Mouse (Mus musculus): ENCODE data around the gene Pqlc3. TPM values are rescaled to one million over a fixed set of nuclear protein-coding genes. Genes with fewer than 3 reads are reported as not detected.

The Pqlc3 gene
- 1.9 and 2.9 TPM in 2 replicates for polyA plus RNA-seq (2012; rRNA removed)

DNA sequence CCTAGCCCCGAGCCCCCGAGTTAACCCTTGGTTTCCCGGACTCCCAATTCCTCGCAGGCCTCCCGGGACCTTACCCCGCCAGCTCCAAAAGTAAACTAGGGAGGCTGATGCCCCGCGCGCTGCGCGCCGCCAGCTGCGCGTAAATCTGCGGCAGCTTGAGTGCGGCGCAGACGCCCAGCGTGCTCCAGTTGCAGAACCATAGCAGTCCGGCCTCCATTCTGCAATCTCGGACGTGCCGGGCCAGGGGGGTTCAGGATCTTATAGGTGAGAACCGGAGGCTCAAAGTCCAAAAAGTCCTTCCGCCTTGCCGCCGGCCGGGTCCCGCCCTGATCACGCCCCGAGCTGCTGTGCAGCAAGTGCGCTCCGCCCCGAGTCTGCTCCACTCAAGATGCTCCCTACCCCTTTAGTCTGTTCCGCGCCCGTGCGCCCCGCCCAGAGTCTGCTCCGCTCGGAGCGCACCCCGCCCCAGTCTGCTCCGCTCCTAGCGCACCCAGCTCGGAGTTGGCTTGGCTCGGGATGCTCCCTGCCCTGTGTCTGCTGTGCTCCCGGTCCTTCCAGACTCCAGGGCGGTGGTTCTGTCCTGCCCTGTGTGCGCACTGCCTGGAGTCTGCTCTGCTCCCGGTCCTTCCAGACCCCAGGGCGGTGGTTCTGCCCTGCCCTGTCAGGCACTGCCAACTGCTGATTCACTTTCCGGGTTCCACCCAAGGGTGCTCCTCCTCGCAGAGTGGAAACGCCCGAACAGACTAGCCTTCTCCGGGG lies at the start of gene Pqlc3:
Gene Pqlc3 (minus strand): TSS at position 670 of the 759 bp plus-strand sequence.
- Histone ChIP-seq H3K4me3 (ENCODE audit: insufficient read depth, low read length) (peak within 1 kb of the TSS; percentile 46), H3K4me1 (ENCODE audit: control insufficient read depth, insufficient read depth, low read length) (no peaks in the 10 kb centered on the region), H3K27ac (ENCODE audit: insufficient read depth, low read length) (no peak within 1 kb of the TSS)
- TF ChIP-seq POLR2A (IDR thresholded peaks at IDR 0.05; ENCODE audit: extremely low read depth, insufficient read depth, low read length) (no peak; the same call in 1 of the 2 replicates), CTCF (IDR thresholded peaks at IDR 0.05; ENCODE audit: extremely low read depth, insufficient read depth, low read length) (no peak)

- H3K27ac ChIP-seq (ENCODE audit: insufficient read depth, low read length), result no peak overlapping the region
- no peak overlapping the region for H3K4me3 ChIP-seq (ENCODE audit: insufficient read depth, low read length)
- peaks cover 8% of the 10 kb centered on the region for H3K4me1 ChIP-seq (ENCODE audit: control insufficient read depth, insufficient read depth, low read length)
- TF ChIP-seq CTCF (IDR thresholded peaks at IDR 0.05; ENCODE audit: extremely low read depth, insufficient read depth, low read length) (no peak), POLR2A (IDR thresholded peaks at IDR 0.05; ENCODE audit: extremely low read depth, insufficient read depth, low read length) (no peak)
Measured at GRCm38 (mm10) chr12:17049796-17050195, 49.6 kb upstream of the Pqlc3 start.

- Histone ChIP-seq H3K27ac (ENCODE audit: insufficient read depth, low read length) (no peak overlapping the region), H3K4me1 (ENCODE audit: control insufficient read depth, insufficient read depth, low read length) (peaks cover 8% of the 10 kb centered on the region), H3K4me3 (ENCODE audit: insufficient read depth, low read length) (no peak overlapping the region)
- TF ChIP-seq CTCF (IDR thresholded peaks at IDR 0.05; ENCODE audit: extremely low read depth, insufficient read depth, low read length) (no peak), POLR2A (IDR thresholded peaks at IDR 0.05; ENCODE audit: extremely low read depth, insufficient read depth, low read length) (no peak)
Measured at GRCm38 (mm10) chr12:17048979-17049612, 48.9 kb upstream of the Pqlc3 start.

GRCm38 (mm10) chr12:17043311-17043710 lies 43.1 kb upstream of the Pqlc3 start:
- no peak overlapping the region for H3K4me3 ChIP-seq (ENCODE audit: insufficient read depth, low read length)
- H3K4me1 ChIP-seq (ENCODE audit: control insufficient read depth, insufficient read depth, low read length), result no peaks in the 10 kb centered on the region
- no peak for TF ChIP-seq POLR2A (IDR thresholded peaks at IDR 0.05; ENCODE audit: extremely low read depth, insufficient read depth, low read length)
- no peak for TF ChIP-seq CTCF (IDR thresholded peaks at IDR 0.05; ENCODE audit: extremely low read depth, insufficient read depth, low read length)
- H3K27ac ChIP-seq (ENCODE audit: insufficient read depth, low read length), result no peak overlapping the region

DNA sequence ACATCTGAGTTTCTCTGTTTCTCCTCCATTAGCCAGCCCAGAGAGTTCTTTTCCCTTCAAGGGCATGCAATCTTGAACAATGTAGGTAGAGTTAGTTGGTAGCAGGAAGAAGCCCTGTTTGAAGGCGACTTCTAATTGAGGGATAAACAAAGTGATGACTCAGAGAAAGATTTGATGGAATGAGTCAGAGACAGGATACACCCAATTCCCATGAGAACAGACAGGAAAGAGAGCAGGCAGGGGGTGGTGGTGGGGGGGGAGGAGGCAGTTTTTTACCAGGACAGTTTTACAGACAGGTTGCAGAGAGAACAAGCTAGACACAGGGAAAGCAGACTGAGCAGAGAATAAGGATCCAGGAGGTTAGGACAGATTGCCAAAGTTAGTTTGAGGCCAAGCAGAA lies 40.4 kb upstream of the Pqlc3 start:
- H3K4me3 ChIP-seq (ENCODE audit: insufficient read depth, low read length), result no peak overlapping the region
- no peak for TF ChIP-seq POLR2A (IDR thresholded peaks at IDR 0.05; ENCODE audit: extremely low read depth, insufficient read depth, low read length)
- TF ChIP-seq CTCF (IDR thresholded peaks at IDR 0.05; ENCODE audit: extremely low read depth, insufficient read depth, low read length), result no peak
- peaks cover 2% of the 10 kb centered on the region; the same call in 1 of the 2 replicates for H3K4me1 ChIP-seq (ENCODE audit: control insufficient read depth, insufficient read depth, low read length)
- no peak overlapping the region for H3K27ac ChIP-seq (ENCODE audit: insufficient read depth, low read length)

GRCm38 (mm10) chr12:17039415-17039814 lies 39.2 kb upstream of the Pqlc3 start:
- TF ChIP-seq POLR2A (IDR thresholded peaks at IDR 0.05; ENCODE audit: extremely low read depth, insufficient read depth, low read length) (no peak), CTCF (IDR thresholded peaks at IDR 0.05; ENCODE audit: extremely low read depth, insufficient read depth, low read length) (no peak)
- Histone ChIP-seq H3K4me1 (ENCODE audit: control insufficient read depth, insufficient read depth, low read length) (peaks cover 2% of the 10 kb centered on the region; the same call in 1 of the 2 replicates), H3K4me3 (ENCODE audit: insufficient read depth, low read length) (no peak overlapping the region), H3K27ac (ENCODE audit: insufficient read depth, low read length) (no peak overlapping the region)

DNA sequence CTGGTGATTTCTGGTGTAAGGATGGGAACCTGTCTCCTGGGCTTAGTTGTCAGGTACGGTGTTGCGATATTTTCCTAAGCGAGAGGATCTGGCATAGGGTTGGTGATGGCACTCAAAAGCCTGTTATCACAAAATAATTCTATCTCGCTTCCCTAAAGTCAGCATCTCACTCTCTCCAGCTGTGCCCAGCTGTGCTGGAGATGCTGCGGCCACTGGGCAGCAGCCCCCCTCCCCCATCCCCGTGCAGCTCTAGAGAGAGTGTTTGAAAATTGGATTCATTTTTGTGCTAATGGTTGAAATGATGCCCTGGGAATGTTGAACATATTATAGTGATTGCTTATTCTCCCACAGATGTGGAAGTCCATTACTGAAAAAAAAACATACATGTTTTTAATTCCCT lies 38.0 kb upstream of the Pqlc3 start:
- TF ChIP-seq CTCF (IDR thresholded peaks at IDR 0.05; ENCODE audit: extremely low read depth, insufficient read depth, low read length) (no peak), POLR2A (IDR thresholded peaks at IDR 0.05; ENCODE audit: extremely low read depth, insufficient read depth, low read length) (no peak)
- no peak overlapping the region for H3K27ac ChIP-seq (ENCODE audit: insufficient read depth, low read length)
- H3K4me3 ChIP-seq (ENCODE audit: insufficient read depth, low read length), result no peak overlapping the region
- H3K4me1 ChIP-seq (ENCODE audit: control insufficient read depth, insufficient read depth, low read length), result peaks cover 2% of the 10 kb centered on the region; the same call in 1 of the 2 replicates

- Histone ChIP-seq H3K27ac (ENCODE audit: insufficient read depth, low read length) (no peak overlapping the region), H3K4me3 (ENCODE audit: insufficient read depth, low read length) (no peak overlapping the region), H3K4me1 (ENCODE audit: control insufficient read depth, insufficient read depth, low read length) (peaks cover 2% of the 10 kb centered on the region; the same call in 1 of the 2 replicates)
- TF ChIP-seq CTCF (IDR thresholded peaks at IDR 0.05; ENCODE audit: extremely low read depth, insufficient read depth, low read length), result no peak
- no peak for TF ChIP-seq POLR2A (IDR thresholded peaks at IDR 0.05; ENCODE audit: extremely low read depth, insufficient read depth, low read length)
Measured at GRCm38 (mm10) chr12:17037053-17037610, 36.9 kb upstream of the Pqlc3 start.

DNA sequence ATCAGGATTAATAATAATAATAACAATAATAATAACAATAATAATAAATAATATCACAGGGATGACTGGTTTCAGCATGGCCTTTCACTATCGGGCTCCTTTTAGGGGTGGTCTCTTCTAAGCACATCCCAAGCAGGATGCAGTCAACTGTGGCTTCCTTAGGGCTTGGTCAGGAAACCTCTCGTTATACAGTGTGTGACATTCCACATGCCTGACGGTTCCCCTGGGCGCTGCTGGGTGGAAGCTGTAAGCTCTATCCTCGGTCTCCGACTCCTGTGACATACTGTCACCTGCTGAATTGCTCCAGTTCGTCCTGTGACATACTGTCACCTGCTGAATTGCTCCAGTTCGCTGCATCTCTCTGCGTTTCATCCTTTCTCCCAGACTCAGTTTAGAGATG lies 36.3 kb upstream of the Pqlc3 start:
- no peak overlapping the region for H3K27ac ChIP-seq (ENCODE audit: insufficient read depth, low read length)
- H3K4me1 ChIP-seq (ENCODE audit: control insufficient read depth, insufficient read depth, low read length), result peaks cover 2% of the 10 kb centered on the region; the same call in 1 of the 2 replicates
- no peak overlapping the region for H3K4me3 ChIP-seq (ENCODE audit: insufficient read depth, low read length)
- TF ChIP-seq CTCF (IDR thresholded peaks at IDR 0.05; ENCODE audit: extremely low read depth, insufficient read depth, low read length) (no peak), POLR2A (IDR thresholded peaks at IDR 0.05; ENCODE audit: extremely low read depth, insufficient read depth, low read length) (no peak)
